Mouse (Mus musculus) limb, embryonic 15.5 days (tissue): ENCODE results near the gene Arpp21. TPM values are rescaled to one million over a fixed set of nuclear protein-coding genes. Genes with fewer than 3 reads are reported as not detected.

Experiments
- ATAC-seq: fragments of 200-750 bp; cut with Nextera tagmentation; 2 replicates; pipeline ENCODE4 v1.8.0; 2017; ENCODE audit warnings: low read depth, moderate TSS enrichment; ENCODE audit not compliant: insufficient number of reproducible peaks, low FRiP score, low TSS enrichment
- H3K27ac ChIP-seq: fragments of 300-500 bp; sonication (generic); 2 replicates; pipeline ENCODE4 v1.5.1; 2015; ENCODE audit warnings: moderate library complexity, mild to moderate bottlenecking, inconsistent platforms
- H3K27me3 ChIP-seq: fragments of 300-500 bp; sonication (generic); 2 replicates; pipeline ENCODE4 v1.6.1; 2015; ENCODE audit warnings: inconsistent platforms
- H3K36me3 ChIP-seq: fragments of 300-500 bp; sonication (generic); 2 replicates; pipeline ENCODE4 v1.6.1; 2015; ENCODE audit warnings: inconsistent platforms
- H3K4me1 ChIP-seq: fragments of 300-500 bp; sonication (generic); 2 replicates; pipeline ENCODE4 v1.6.1; 2015; ENCODE audit warnings: inconsistent platforms
- H3K4me2 ChIP-seq: fragments of 300-500 bp; sonication (generic); 2 replicates; pipeline ENCODE4 v1.6.1; 2015; ENCODE audit warnings: mild to moderate bottlenecking, inconsistent platforms
- H3K4me3 ChIP-seq: fragments of 300-500 bp; sonication (generic); 2 replicates; pipeline ENCODE4 v1.5.1; 2015; ENCODE audit warnings: mild to moderate bottlenecking, inconsistent platforms
- H3K9ac ChIP-seq: fragments of 300-500 bp; sonication (generic); 2 replicates; pipeline ENCODE4 v1.6.1; 2015; ENCODE audit warnings: inconsistent platforms
- H3K9me3 ChIP-seq: fragments of 300-500 bp; sonication (generic); 2 replicates; pipeline ENCODE4 v1.6.1; 2016; ENCODE audit warnings: inconsistent platforms
- WGBS: fragments of 180-500 bp; shearing (Covaris S2); methylation state at CpG from one replicate; pipeline ENCODE4 v1.1.7; 2015; 5-methylcytosine and 5-hydroxymethylcytosine counted together
- polyA plus RNA-seq: library from polyadenylated mRNA; unstranded; fragments of >200 nt; fragmentation: Nextera tagmentation; extraction: Ambion mirVana; gene quantifications from 2 replicates; pipeline ENCODE4 v1.2.1, GENCODE M21; 2015

The Arpp21 gene
- polyA plus RNA-seq, 1 experiment from 2014 or later: 13.1 TPM

GRCm38 (mm10) chr9:112189394-112189793 is 46.3 kb downstream of the Arpp21 start:
- H3K4me3 ChIP-seq: no peak overlapping the region
- H3K9ac ChIP-seq: no peak overlapping the region
- no peak for ATAC-seq
- no peaks in the 10 kb centered on the region for H3K9me3 ChIP-seq
- no peaks in the 10 kb centered on the region for H3K36me3 ChIP-seq
- H3K4me1 ChIP-seq: peaks cover 3% of the 10 kb centered on the region
- 65% methylated on average over 10 of the region's 10 CpGs for WGBS
- H3K27me3 ChIP-seq: 0 out of 2 replicates have a peak, but pooled peaks cover 3% of the 10 kb centered on the region
- H3K4me2 ChIP-seq: no peak overlapping the region
- no peak overlapping the region for H3K27ac ChIP-seq

GRCm38 (mm10) chr9:112188358-112188893 is 47.3 kb downstream of the Arpp21 start:
- Histone ChIP-seq H3K4me2 (no peak overlapping the region), H3K36me3 (no peaks in the 10 kb centered on the region), H3K9me3 (no peaks in the 10 kb centered on the region), H3K9ac (no peak overlapping the region), H3K4me3 (no peak overlapping the region), H3K27ac (no peak overlapping the region), H3K4me1 (peaks cover 3% of the 10 kb centered on the region), H3K27me3 (0 out of 2 replicates have a peak, but pooled peaks cover 3% of the 10 kb centered on the region)
- ATAC-seq: no peak
- 68% methylated on average over 12 of the region's 12 CpGs for WGBS

GRCm38 (mm10) chr9:112187667-112188066 is 48.1 kb downstream of the Arpp21 start:
- H3K9me3 ChIP-seq: no peaks in the 10 kb centered on the region
- H3K4me2 ChIP-seq: no peak overlapping the region
- H3K4me1 ChIP-seq: peaks cover 3% of the 10 kb centered on the region
- H3K9ac ChIP-seq: no peak overlapping the region
- H3K27ac ChIP-seq: no peak overlapping the region
- no peak overlapping the region for H3K4me3 ChIP-seq
- 46% methylated on average over 14 of the region's 14 CpGs for WGBS
- H3K27me3 ChIP-seq: 0 out of 2 replicates have a peak, but pooled peaks cover 3% of the 10 kb centered on the region
- no peaks in the 10 kb centered on the region for H3K36me3 ChIP-seq
- ATAC-seq: no peak

- H3K4me3 ChIP-seq: peak overlapping the region; percentile 5
Measured at GRCm38 (mm10) chr9:112186336-112187305, 49.1 kb downstream of the Arpp21 start.

GRCm38 (mm10) chr9:112185746-112186145 is 50.0 kb downstream of the Arpp21 start:
- Histone ChIP-seq H3K27ac (no peak overlapping the region), H3K4me3 (no peak overlapping the region), H3K36me3 (no peaks in the 10 kb centered on the region), H3K4me2 (no peak overlapping the region), H3K4me1 (peaks cover 3% of the 10 kb centered on the region), H3K9me3 (no peaks in the 10 kb centered on the region), H3K9ac (no peak overlapping the region), H3K27me3 (0 out of 2 replicates have a peak, but pooled peaks cover 3% of the 10 kb centered on the region)
- WGBS: 72% methylated on average over 10 of the region's 10 CpGs
- ATAC-seq: no peak

More at GRCm38 (mm10) chr9:112186336-112187305, 49.1 kb downstream of the Arpp21 start:
- Histone ChIP-seq H3K27me3 (0 out of 2 replicates have a peak, but pooled peaks cover 3% of the 10 kb centered on the region), H3K9me3 (no peaks in the 10 kb centered on the region), H3K4me1 (peaks cover 3% of the 10 kb centered on the region), H3K4me2 (peak overlapping the region; percentile 12; the same call in 1 of the 2 replicates), H3K27ac (no peak overlapping the region), H3K9ac (no peak overlapping the region), H3K36me3 (no peaks in the 10 kb centered on the region)
- ATAC-seq: no peak
- WGBS: 23% methylated on average over 14 of the region's 14 CpGs

GRCm38 (mm10) chr9:112182738-112183137 is 53.0 kb downstream of the Arpp21 start:
- H3K27me3 ChIP-seq: 0 out of 2 replicates have a peak, but pooled peaks cover 3% of the 10 kb centered on the region
- no peak overlapping the region for H3K27ac ChIP-seq
- no peak overlapping the region for H3K9ac ChIP-seq
- H3K4me3 ChIP-seq: no peak overlapping the region
- H3K4me2 ChIP-seq: no peak overlapping the region
- no peak for ATAC-seq
- H3K4me1 ChIP-seq: peaks cover 3% of the 10 kb centered on the region
- WGBS: 61% methylated on average over 3 of the region's 3 CpGs
- no peaks in the 10 kb centered on the region for H3K9me3 ChIP-seq
- no peaks in the 10 kb centered on the region for H3K36me3 ChIP-seq

- no peak overlapping the region for H3K4me3 ChIP-seq
- H3K9ac ChIP-seq: no peak overlapping the region
- H3K9me3 ChIP-seq: no peaks in the 10 kb centered on the region
- no peaks in the 10 kb centered on the region for H3K27me3 ChIP-seq
- H3K36me3 ChIP-seq: no peaks in the 10 kb centered on the region
- H3K4me2 ChIP-seq: no peak overlapping the region
- WGBS: 77% methylated on average over 4 of the region's 4 CpGs
- H3K27ac ChIP-seq: no peak overlapping the region
- no peaks in the 10 kb centered on the region for H3K4me1 ChIP-seq
- ATAC-seq: no peak
Measured at GRCm38 (mm10) chr9:112180006-112180405, 55.7 kb downstream of the Arpp21 start.

- peaks cover 3% of the 10 kb centered on the region; the same call in 1 of the 2 replicates for H3K4me1 ChIP-seq
- WGBS: 75% methylated on average over 5 of the region's 5 CpGs
- no peak overlapping the region for H3K4me3 ChIP-seq
- no peak overlapping the region for H3K27ac ChIP-seq
- no peaks in the 10 kb centered on the region for H3K36me3 ChIP-seq
- H3K27me3 ChIP-seq: no peaks in the 10 kb centered on the region
- no peak overlapping the region for H3K9ac ChIP-seq
- H3K4me2 ChIP-seq: no peak overlapping the region
- no peaks in the 10 kb centered on the region for H3K9me3 ChIP-seq
- no peak for ATAC-seq
Measured at GRCm38 (mm10) chr9:112178438-112178837, 57.3 kb downstream of the Arpp21 start.

- Histone ChIP-seq H3K36me3 (no peaks in the 10 kb centered on the region), H3K4me3 (no peak overlapping the region), H3K27ac (no peak overlapping the region), H3K9me3 (no peaks in the 10 kb centered on the region), H3K9ac (no peak overlapping the region), H3K4me1 (peaks cover 3% of the 10 kb centered on the region; the same call in 1 of the 2 replicates), H3K27me3 (no peaks in the 10 kb centered on the region), H3K4me2 (no peak overlapping the region)
- 40% methylated on average over 2 of the region's 2 CpGs for WGBS
- ATAC-seq: no peak
Measured at GRCm38 (mm10) chr9:112177569-112177968, 58.2 kb downstream of the Arpp21 start.

GRCm38 (mm10) chr9:112176317-112176716 is 59.4 kb downstream of the Arpp21 start:
- WGBS: 54% methylated on average over 6 of the region's 6 CpGs
- no peak overlapping the region for H3K4me2 ChIP-seq
- no peak overlapping the region for H3K4me3 ChIP-seq
- H3K36me3 ChIP-seq: no peaks in the 10 kb centered on the region
- H3K9me3 ChIP-seq: no peaks in the 10 kb centered on the region
- ATAC-seq: no peak
- H3K27ac ChIP-seq: no peak overlapping the region
- peaks cover 3% of the 10 kb centered on the region; the same call in 1 of the 2 replicates for H3K4me1 ChIP-seq
- H3K27me3 ChIP-seq: no peaks in the 10 kb centered on the region
- H3K9ac ChIP-seq: no peak overlapping the region

- Histone ChIP-seq H3K9ac (no peak overlapping the region), H3K27ac (no peak overlapping the region), H3K36me3 (no peaks in the 10 kb centered on the region), H3K9me3 (no peaks in the 10 kb centered on the region), H3K4me3 (no peak overlapping the region), H3K27me3 (no peaks in the 10 kb centered on the region), H3K4me1 (peaks cover 3% of the 10 kb centered on the region; the same call in 1 of the 2 replicates), H3K4me2 (no peak overlapping the region)
- ATAC-seq: no peak
- WGBS: 24% methylated on average over 15 of the region's 15 CpGs
Measured at GRCm38 (mm10) chr9:112174407-112175357, 61.1 kb downstream of the Arpp21 start.
